In genomic region chr3:87152111-87152738, GRCm38 (mm10) we compare ENCODE assay signal across 10 mouse cellular contexts. TPM values are rescaled to one million over a fixed set of nuclear protein-coding genes. Genes with fewer than 3 reads are reported as not detected.
DNase-seq lines count a peak whose midpoint lies in the region; ATAC-seq and TF ChIP-seq lines count a peak whose summit lies in the region.
"Had no signal": no experiment of that assay in that cellular context is flagged by ENCODE, and none has a peak within 500 bp of the region (broad histone marks: within the 10 kb centered on the region; RNA-seq: fewer than 3 reads in every experiment).

No protein-coding gene starts in this region.

- ATAC-seq in heart, embryonic 13.5 days (ENCODE audit: extremely low read depth, insufficient number of reproducible peaks, low FRiP score, low TSS enrichment): 0 out of 2 replicates have a peak, but pooled peaks have one; percentile 11
- no peak for ATAC-seq in forebrain, embryonic 13.5 days
- no peak for ATAC-seq in limb, embryonic 12.5 days (ENCODE audit: insufficient number of reproducible peaks, insufficient read depth, low FRiP score, low TSS enrichment, low read depth)

- DNase-seq in heart, adult 9 months (ENCODE audit: low spot score in 2 of 2): no peak
- no peak for DNase-seq in ES-E14 (ENCODE audit: low read depth, low spot score)
- DNase-seq in right cerebral cortex, postnatal 36 days (ENCODE audit: low spot score in 2 of 2): no peak
- DNase-seq in left cerebral cortex, adult 18-20 months (ENCODE audit: low spot score in 2 of 2): no peak
- DNase-seq in urinary bladder, postnatal 10 days (ENCODE audit: low spot score): no peak
- DNase-seq: kidney, postnatal 14 days; retina, postnatal 1 day had no signal

- 0 out of 2 replicates have a peak overlapping the region, but pooled peaks have one; percentile 40 for H3K9ac ChIP-seq in heart, embryonic 13.5 days
- H3K9ac ChIP-seq in ES-E14 (ENCODE audit: insufficient read depth, low read depth, low read length, poor library complexity, severe bottlenecking): 0 out of 2 replicates have a peak overlapping the region, but pooled peaks have one; percentile 49
- H3K9ac ChIP-seq in forebrain, embryonic 13.5 days: no peak overlapping the region
- no peak overlapping the region for H3K9ac ChIP-seq in limb, embryonic 12.5 days (replicated peaks)

- peaks cover 88% of the 10 kb centered on the region for H3K4me1 ChIP-seq in heart, embryonic 13.5 days
- peaks cover 14 to 30% of the 10 kb centered on the region in 2 experiments; a peak in 3 of 4 replicates for H3K4me1 ChIP-seq in ES-E14 (ENCODE audit: control insufficient read depth in 2 of 2, insufficient read depth in 2 of 2, low read length in 2 of 2, poor library complexity in 1 of 2)
- H3K4me1 ChIP-seq in forebrain, embryonic 13.5 days: peaks cover 63% of the 10 kb centered on the region
- peaks cover 91% of the 10 kb centered on the region for H3K4me1 ChIP-seq in limb, embryonic 12.5 days (replicated peaks)

- no peak overlapping the region for H3K4me2 ChIP-seq in heart, embryonic 13.5 days
- H3K4me2 ChIP-seq in forebrain, embryonic 13.5 days: no peak overlapping the region
- no peak overlapping the region for H3K4me2 ChIP-seq in limb, embryonic 12.5 days

- H3K27ac ChIP-seq in heart, embryonic 13.5 days (replicated peaks): peak overlapping the region; percentile 99
- peak overlapping the region; percentile 99 for H3K27ac ChIP-seq in ES-E14 (ENCODE audit: insufficient read depth, low read depth, low read length, poor library complexity, severe bottlenecking)
- H3K27ac ChIP-seq in forebrain, embryonic 13.5 days: peak overlapping the region; percentile 86
- peak overlapping the region; percentile 99 for H3K27ac ChIP-seq in limb, embryonic 12.5 days

- whole genome bisulfite sequencing in heart, embryonic 13.5 days: 56% methylated on average over 4 of the region's 4 CpGs
- 70% methylated on average over 4 of the region's 4 CpGs for WGBS in forebrain, embryonic 13.5 days
- 87% methylated on average over 4 of the region's 4 CpGs for WGBS in limb, embryonic 12.5 days

- H3K4me3 ChIP-seq in heart, embryonic 13.5 days: no peak overlapping the region
- no peak overlapping the region for H3K4me3 ChIP-seq in ES-E14 (ENCODE audit: insufficient read depth in 1 of 2, low read depth in 1 of 2, low read length in 2 of 2, poor library complexity in 1 of 2, severe bottlenecking in 1 of 2)
- no peak overlapping the region for H3K4me3 ChIP-seq in forebrain, embryonic 13.5 days
- no peak overlapping the region for H3K4me3 ChIP-seq in limb, embryonic 12.5 days (replicated peaks)

- in situ Hi-C loops in ES-E14 (cut with MboI; ENCODE audit: low sequenced_read_pairs in 2 of 2, unreplicated experiment in 2 of 2): no loop called here

- peaks cover 2% of the 10 kb centered on the region for H3K36me3 ChIP-seq in heart, embryonic 13.5 days
- H3K36me3 ChIP-seq in ES-E14 (ENCODE audit: control insufficient read depth, insufficient read depth, low read length, poor library complexity, severe bottlenecking): peaks cover 1% of the 10 kb centered on the region; the same call in 1 of the 2 replicates
- H3K36me3 ChIP-seq in forebrain, embryonic 13.5 days (ENCODE audit: poor library complexity, severe bottlenecking): no peaks in the 10 kb centered on the region
- H3K36me3 ChIP-seq in limb, embryonic 12.5 days: peaks cover 8% of the 10 kb centered on the region; the same call in 1 of the 2 replicates

- no peaks in the 10 kb centered on the region for H3K27me3 ChIP-seq in heart, embryonic 13.5 days (replicated peaks)
- no peaks in the 10 kb centered on the region for H3K27me3 ChIP-seq in forebrain, embryonic 13.5 days
- H3K27me3 ChIP-seq in limb, embryonic 12.5 days: no peaks in the 10 kb centered on the region

- H3K9me3 ChIP-seq in heart, embryonic 13.5 days: no peaks in the 10 kb centered on the region
- H3K9me3 ChIP-seq in ES-E14 (ENCODE audit: control insufficient read depth, insufficient read depth, low read depth, low read length): no peaks in the 10 kb centered on the region
- H3K9me3 ChIP-seq in forebrain, embryonic 13.5 days (replicated peaks): no peaks in the 10 kb centered on the region
- no peaks in the 10 kb centered on the region for H3K9me3 ChIP-seq in limb, embryonic 12.5 days

TF ChIP-seq in ES-E14, 5 proteins besides CTCF, POLR2A, EP300 and RAD21:
- TF ChIP-seq MAFK (IDR thresholded peaks at IDR 0.05; ENCODE audit: insufficient read depth, low read depth, low read length) (no peak), ZNF384 (IDR thresholded peaks at IDR 0.05; ENCODE audit: low read depth, low read length) (no peak), CHD2 (IDR thresholded peaks at IDR 0.05; ENCODE audit: low read depth, low read length) (no peak), ZC3H11A (IDR thresholded peaks at IDR 0.05; ENCODE audit: borderline replicate concordance, low read depth, low read length) (no peak), HCFC1 (IDR thresholded peaks at IDR 0.05; ENCODE audit: borderline replicate concordance, insufficient read depth, low read length) (no peak)

RNA-seq across cellular contexts. Expression of gene Kirrel, which starts 22.3 kb away (rescaled TPM):
- 14.7 and 15.4 TPM in 2 replicates for polyA plus RNA-seq in heart, embryonic 13.5 days (2015; fragmentation: Nextera tagmentation; extraction: Ambion mirVana)
- total RNA-seq in ES-E14 (2012; rRNA removed): 35.5 and 37.8 TPM in 2 replicates
- polyA plus RNA-seq in forebrain, embryonic 13.5 days (2015; fragmentation: Nextera tagmentation; extraction: Ambion mirVana): 5.8 and 7.4 TPM in 2 replicates
- 17.5 and 22.1 TPM in 2 replicates for polyA plus RNA-seq in limb, embryonic 12.5 days (2016; fragmentation: Nextera tagmentation; extraction: Ambion mirVana)
- 1 to 10 TPM; 3.9 to 4.2 TPM for total RNA-seq in left cerebral cortex, adult 18-20 months (2021)

Comparison
In these comparisons a context has a peak if more than half of its experiments do, and no peak if none do; other contexts are left out.
1. H3K9ac ChIP-seq: peak in heart, embryonic 13.5 days (single experiment) and ES-E14 (single experiment); none in forebrain, embryonic 13.5 days (single experiment) and limb, embryonic 12.5 days (single experiment).
2. Peak in every context shown above with its lines, with median percentiles within 50 percentile points of each other: H3K27ac ChIP-seq.